Mouse (Mus musculus): ENCODE data around the gene Rragd. TPM values are rescaled to one million over a fixed set of nuclear protein-coding genes. Genes with fewer than 3 reads are reported as not detected.

The Rragd gene
- total RNA-seq, 2 experiments from 2014 or later = 0.33 to 0.44 TPM

Other genes starting within 250 kb of the Rragd start
- gene Lyrm2, start 182.8 kb upstream of the Rragd start, total RNA-seq (2015) = 32.5 and 46.5 TPM in 2 replicates
- gene Lyrm2, start 182.8 kb upstream of the Rragd start, total RNA-seq (2017) = 71.2 and 77.3 TPM in 2 replicates
- gene Ankrd6, start 32.2 kb upstream of the Rragd start, total RNA-seq (2015) = 0.42 TPM in 1 of 2 replicates, not detected in the other
- gene Ankrd6, start 32.2 kb upstream of the Rragd start, total RNA-seq (2017) = 0.33 TPM in 1 of 2 replicates, not detected in the other
- gene Ube2j1, start 48.4 kb downstream of the Rragd start, total RNA-seq (2015) = 57.6 and 61.3 TPM in 2 replicates
- 59.9 and 65.6 TPM in 2 replicates for gene Ube2j1, start 48.4 kb downstream of the Rragd start, total RNA-seq (2017)
- not detected in 2 replicates for gene Gabrr2, start 80.0 kb downstream of the Rragd start, total RNA-seq (2015)
- gene Gabrr2, start 80.0 kb downstream of the Rragd start, total RNA-seq (2017) = 0.18 TPM in 1 of 2 replicates, not detected in the other
- not detected in 2 replicates for gene Gabrr1, start 149.5 kb downstream of the Rragd start, total RNA-seq (2015)
- gene Gabrr1, start 149.5 kb downstream of the Rragd start, total RNA-seq (2017) = not detected in 2 replicates
- gene Pm20d2, start 206.7 kb downstream of the Rragd start, total RNA-seq (2015) = not detected in 2 replicates
- not detected in 2 replicates for gene Pm20d2, start 206.7 kb downstream of the Rragd start, total RNA-seq (2017)
- 0.18 TPM in 1 of 2 replicates, not detected in the other for gene Srsf12, start 226.0 kb downstream of the Rragd start, total RNA-seq (2015)
- not detected in 2 replicates for gene Srsf12, start 226.0 kb downstream of the Rragd start, total RNA-seq (2017)

All from megakaryocyte, adult 5-6 weeks (primary cell).